Mouse (Mus musculus) heart, adult 2 months (tissue): ENCODE data around the gene Wbp1l. TPM values are rescaled to one million over a fixed set of nuclear protein-coding genes. Genes with fewer than 3 reads are reported as not detected.
A peak's percentile ranks its signal among the peaks of the same experiment; 100 is the strongest.

Source experiments
- DNase-seq, 2 experiments: peaks; one replicate each; pipeline ENCODE4 v3.0.0; 2021
- H3K27ac ChIP-seq: fragments of 200-600 bp; 2 replicates; pipeline ENCODE4 v1.8.1; 2022
- H3K27me3 ChIP-seq: fragments of 200-500 bp; 2 replicates; pipeline ENCODE4 v1.6.1; 2012; ENCODE audit warnings: mild to moderate bottlenecking, low read length, inconsistent platforms, mixed read lengths; ENCODE audit not compliant: control insufficient read depth, insufficient read depth
- H3K36me3 ChIP-seq: fragments of 200-500 bp; 2 replicates; pipeline ENCODE4 v1.6.1; 2012; ENCODE audit warnings: low read length, inconsistent platforms; ENCODE audit not compliant: control insufficient read depth, insufficient read depth
- H3K4me1 ChIP-seq: fragments of 200-500 bp; 2 replicates; pipeline ENCODE4 v1.6.1; 2011; ENCODE audit warnings: low read length; ENCODE audit not compliant: control insufficient read depth, insufficient read depth
- H3K4me3 ChIP-seq: fragments of 200-600 bp; 2 replicates; pipeline ENCODE4 v1.8.1; 2022
- H3K79me2 ChIP-seq: fragments of 200-500 bp; replicated peaks from 2 replicates; pipeline ENCODE4 v1.6.1; 2012; ENCODE audit warnings: mild to moderate bottlenecking, inconsistent platforms, low read length, moderate library complexity, mixed read lengths; ENCODE audit not compliant: control insufficient read depth, insufficient read depth
- H3K9ac ChIP-seq: fragments of 200-500 bp; 2 replicates; pipeline ENCODE4 v1.6.1; 2012; ENCODE audit warnings: low read depth, mild to moderate bottlenecking, control low read depth, inconsistent platforms, low read length, mixed read lengths
- CTCF ChIP-seq: fragments of 200-600 bp; IDR thresholded peaks from 2 replicates; pipeline ENCODE4 v1.8.1; 2022; ENCODE audit warnings: antibody characterized with exemption, mild to moderate bottlenecking, moderate library complexity
- EP300 ChIP-seq: fragments of 200-500 bp; IDR thresholded peaks from 2 replicates; pipeline ENCODE4 v1.6.1; 2011; ENCODE audit warnings: low read depth, low read length, control low read depth; ENCODE audit not compliant: insufficient read depth
- POLR2A ChIP-seq: fragments of 200-500 bp; IDR thresholded peaks from 2 replicates; pipeline ENCODE4 v1.6.1; 2011; ENCODE audit warnings: mild to moderate bottlenecking, low read depth, low read length, control low read depth; ENCODE audit not compliant: insufficient read depth
- WGBS: fragments of 180-500 bp; shearing (Covaris S2); methylation state at CpG from one replicate; pipeline ENCODE4 v1.1.7; 2018; 5-methylcytosine and 5-hydroxymethylcytosine counted together
- intact Hi-C: fragments of 180-260 bp; cut with DNase I; formaldehyde crosslinking; loops from one replicate; pipeline ENCODE4 v1.15.1; 2025
- polyA plus RNA-seq: library from polyadenylated mRNA; depleted of rRNA; stranded (reverse); fragments of >200 nt; gene quantifications from 2 replicates; pipeline ENCODE4 v1.2.3, GENCODE M21; 2012; rRNA removed
- total RNA-seq, 2 experiments: library from RNA; stranded (reverse); gene quantifications; 2 replicates each; pipeline ENCODE4 v1.2.3; 2021

Gene Wbp1l
- total and polyA plus RNA-seq, 3 experiments: 39.2 to 54.2 (median 53.5) TPM

- intact Hi-C loops: no loop called here
- 72% methylated on average over 19 of the region's 19 CpGs for WGBS
These were observed 99.1 kb downstream of the Wbp1l start for GRCm38 (mm10) chr19:46697840-46698517.

GRCm38 (mm10) chr19:46699011-46699481, 100.2 kb downstream of the Wbp1l start:
- Histone ChIP-seq H3K9ac (no peak overlapping the region), H3K36me3 (no peaks in the 10 kb centered on the region)
- no peak for DNase-seq

More at GRCm38 (mm10) chr19:46697840-46698517, 99.1 kb downstream of the Wbp1l start:
- no peak overlapping the region for H3K9ac ChIP-seq
- H3K27me3 ChIP-seq: no peaks in the 10 kb centered on the region
- H3K36me3 ChIP-seq: no peaks in the 10 kb centered on the region
- H3K4me3 ChIP-seq: no peak overlapping the region
- H3K79me2 ChIP-seq: no peaks in the 10 kb centered on the region
- TF ChIP-seq CTCF (no peak), POLR2A (no peak), EP300 (no peak)
- DNase-seq: no peak
- H3K4me1 ChIP-seq: no peaks in the 10 kb centered on the region
- no peak overlapping the region for H3K27ac ChIP-seq

DNA sequence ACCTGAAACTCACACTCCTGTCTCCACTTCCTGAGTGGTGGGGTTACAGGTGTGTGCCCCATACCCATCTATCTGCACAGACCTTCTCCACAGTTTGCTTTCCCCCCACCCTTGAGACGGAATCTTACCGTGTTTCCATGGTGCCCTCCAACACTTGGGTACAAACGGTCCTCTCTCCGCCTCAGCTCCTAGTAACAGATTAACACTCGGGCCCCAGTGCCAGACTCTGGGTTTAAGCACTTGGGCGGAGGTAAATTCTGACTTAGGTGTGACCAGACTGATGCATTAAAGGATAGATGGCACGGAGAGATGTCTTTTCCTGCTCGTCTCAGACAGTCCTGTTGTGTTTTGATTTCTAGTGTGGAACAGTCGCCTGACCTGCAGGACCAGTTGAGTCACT, 102.3 kb downstream of the Wbp1l start:
- no peaks in the 10 kb centered on the region for H3K27me3 ChIP-seq
- intact Hi-C loops: no loop called here
- 90% methylated on average over 9 of the region's 9 CpGs for WGBS

More at GRCm38 (mm10) chr19:46699011-46699481, 100.2 kb downstream of the Wbp1l start:
- WGBS: 73% methylated on average over 10 of the region's 10 CpGs
- Histone ChIP-seq H3K4me3 (no peak overlapping the region), H3K27ac (no peak overlapping the region), H3K79me2 (no peaks in the 10 kb centered on the region), H3K27me3 (no peaks in the 10 kb centered on the region), H3K4me1 (no peaks in the 10 kb centered on the region)
- intact Hi-C loops: no loop called here
- TF ChIP-seq CTCF (no peak), POLR2A (no peak), EP300 (no peak)

DNA sequence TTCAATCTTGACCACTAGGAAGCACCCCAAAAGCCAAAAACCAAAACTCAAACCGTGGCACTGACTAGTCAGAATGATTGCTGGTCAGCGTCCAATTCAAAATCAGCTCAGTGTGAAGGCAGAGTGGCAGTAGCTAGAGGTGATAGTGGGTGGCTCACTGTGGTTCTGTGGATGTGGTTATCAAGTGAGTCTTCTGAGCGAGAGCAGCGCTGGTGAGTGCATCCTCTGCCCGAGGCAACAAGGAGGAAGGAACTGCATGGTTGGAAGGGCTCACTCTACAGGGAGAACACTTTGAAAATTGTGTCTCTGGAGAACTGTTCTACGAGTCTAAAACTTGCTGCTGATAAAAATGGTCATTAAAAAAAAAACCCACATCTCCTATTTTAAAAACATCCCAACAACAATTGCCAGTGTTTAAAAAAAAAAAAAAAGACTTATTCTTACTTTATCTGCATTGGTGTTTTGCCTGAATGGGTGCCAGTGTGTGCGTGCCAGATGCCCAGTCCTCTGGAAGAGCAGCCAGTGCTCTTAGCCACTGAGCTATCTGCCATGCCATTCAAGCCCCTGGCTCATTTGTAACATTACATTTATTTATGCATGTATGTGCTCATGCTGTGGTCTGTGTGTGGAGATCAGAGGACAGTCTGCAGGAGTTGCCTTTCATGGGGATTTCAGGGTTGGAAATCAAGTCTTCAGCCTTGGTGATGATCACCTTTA, 107.1 kb downstream of the Wbp1l start:
- no peak overlapping the region for H3K4me3 ChIP-seq
- TF ChIP-seq POLR2A: no peak
- TF ChIP-seq CTCF: no peak
- TF ChIP-seq EP300: no peak
- H3K36me3 ChIP-seq: no peaks in the 10 kb centered on the region
- H3K9ac ChIP-seq: no peak overlapping the region
- H3K27ac ChIP-seq: no peak overlapping the region
- intact Hi-C loops: loop anchor here (1.0 kb wide), 1 partner anchor 17 kb away; the partner anchor contains the start of gene Borcs7
- 30% methylated on average over 7 of the region's 7 CpGs for WGBS
- peak in 1 of 2 experiments; percentile 18 for DNase-seq
- peaks cover 8% of the 10 kb centered on the region for H3K4me1 ChIP-seq
- no peaks in the 10 kb centered on the region for H3K79me2 ChIP-seq
- H3K27me3 ChIP-seq: no peaks in the 10 kb centered on the region

More for the DNA sequence above, 102.3 kb downstream of the Wbp1l start:
- no peaks in the 10 kb centered on the region for H3K79me2 ChIP-seq
- H3K4me3 ChIP-seq: no peak overlapping the region
- DNase-seq: no peak
- TF ChIP-seq EP300 (no peak), CTCF (no peak), POLR2A (no peak)
- H3K9ac ChIP-seq: no peak overlapping the region
- no peaks in the 10 kb centered on the region for H3K36me3 ChIP-seq
- peaks cover 3% of the 10 kb centered on the region for H3K4me1 ChIP-seq
- no peak overlapping the region for H3K27ac ChIP-seq

DNA sequence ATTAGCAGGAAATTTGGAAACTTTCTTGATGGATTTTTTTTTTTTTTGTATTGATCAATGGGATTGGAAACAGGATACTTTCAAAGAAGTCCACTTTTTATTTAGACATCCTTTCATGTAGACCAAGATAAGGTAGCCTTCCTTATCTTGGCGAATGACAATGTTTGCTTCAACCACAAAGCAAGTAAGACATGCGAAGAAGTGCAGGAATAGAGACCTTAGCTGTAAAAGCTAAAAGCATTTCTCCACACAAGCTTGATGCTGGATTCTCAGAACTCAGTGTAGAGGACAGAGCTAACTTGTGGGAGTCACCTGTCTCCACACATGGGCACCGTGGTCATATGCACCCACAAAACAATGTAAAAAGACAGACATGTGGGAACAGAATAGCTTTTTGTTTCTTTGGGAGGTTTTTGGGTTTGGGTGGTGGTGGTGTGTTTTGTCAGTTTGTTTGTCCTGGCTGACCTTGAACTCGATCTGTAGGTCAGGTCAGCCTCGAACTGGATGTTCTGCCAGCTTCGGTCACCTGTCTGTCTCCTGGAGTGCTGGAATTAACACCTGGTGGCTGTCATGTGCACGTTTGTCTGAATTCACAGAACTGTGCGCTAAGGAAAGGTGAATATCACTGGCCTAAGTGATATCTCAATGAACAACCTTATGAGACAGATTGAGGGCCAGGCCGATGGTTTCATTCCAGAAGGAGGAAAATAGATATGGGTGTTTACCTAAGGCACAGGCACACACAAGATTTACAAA, 107.8 kb downstream of the Wbp1l start:
- Histone ChIP-seq H3K9ac (no peak overlapping the region), H3K4me1 (peaks cover 8% of the 10 kb centered on the region), H3K36me3 (no peaks in the 10 kb centered on the region), H3K79me2 (no peaks in the 10 kb centered on the region), H3K27ac (peak overlapping the region; percentile 86), H3K27me3 (no peaks in the 10 kb centered on the region), H3K4me3 (peak overlapping the region; percentile 66)
- DNase-seq: peak in 1 of 2 experiments; percentile 10
- 61% methylated on average over 9 of the region's 9 CpGs for WGBS
- intact Hi-C loops: no loop called here
- TF ChIP-seq POLR2A (no peak), EP300 (no peak), CTCF (no peak)

Other genes with a start within 250 kb of the Wbp1l start
- under 1 TPM; 0.34 to 0.43 TPM for gene 2310034G01Rik, start 248.8 kb upstream of the Wbp1l start, total RNA-seq
- gene 2310034G01Rik, start 248.8 kb upstream of the Wbp1l start, polyA plus RNA-seq: 0.66 and 0.73 TPM in 2 replicates
- 10 to 100 TPM; 82.1 to 90.5 TPM for gene Actr1a, start 203.3 kb upstream of the Wbp1l start, total RNA-seq
- gene Actr1a, start 203.3 kb upstream of the Wbp1l start, polyA plus RNA-seq: 73.3 and 104 TPM in 2 replicates
- 10 to 100 TPM; 10.6 to 11.0 TPM for gene Sufu, start 202.2 kb upstream of the Wbp1l start, total RNA-seq
- 8.7 and 9.0 TPM in 2 replicates for gene Sufu, start 202.2 kb upstream of the Wbp1l start, polyA plus RNA-seq
- 10 to 100 TPM; 39.2 to 39.8 TPM for gene Trim8, start 97.4 kb upstream of the Wbp1l start, total RNA-seq
- gene Trim8, start 97.4 kb upstream of the Wbp1l start, polyA plus RNA-seq: 17.2 and 24.1 TPM in 2 replicates
- 10 to 100 TPM; 36.1 to 43.4 TPM for gene Arl3, start 25.9 kb upstream of the Wbp1l start, total RNA-seq
- 38.3 and 57.0 TPM in 2 replicates for gene Arl3, start 25.9 kb upstream of the Wbp1l start, polyA plus RNA-seq
- 1 to 10 TPM; 2.4 to 3.6 TPM for gene Sfxn2, start 25.7 kb upstream of the Wbp1l start, total RNA-seq
- gene Sfxn2, start 25.7 kb upstream of the Wbp1l start, polyA plus RNA-seq: 2.3 and 2.7 TPM in 2 replicates
- gene Cyp17a1, start 74.1 kb downstream of the Wbp1l start, total RNA-seq: not detected
- gene Cyp17a1, start 74.1 kb downstream of the Wbp1l start, polyA plus RNA-seq: 0.12 TPM in 1 of 2 replicates, not detected in the other
- gene Borcs7, start 90.8 kb downstream of the Wbp1l start, total RNA-seq: 1 to 10 TPM; 7.1 to 7.8 TPM
- 4.7 and 8.7 TPM in 2 replicates for gene Borcs7, start 90.8 kb downstream of the Wbp1l start, polyA plus RNA-seq
- gene As3mt, start 108.4 kb downstream of the Wbp1l start, total RNA-seq: 10 to 100 TPM; 86.2 to 99.2 TPM
- 33.2 and 63.7 TPM in 2 replicates for gene As3mt, start 108.4 kb downstream of the Wbp1l start, polyA plus RNA-seq
- gene Cnnm2, start 162.5 kb downstream of the Wbp1l start, total RNA-seq: 1 to 10 TPM; 6.7 to 7.3 TPM
- 5.4 and 5.6 TPM in 2 replicates for gene Cnnm2, start 162.5 kb downstream of the Wbp1l start, polyA plus RNA-seq